Mouse (Mus musculus) right cerebral cortex, postnatal 4 days (tissue): Measurements from ENCODE around the gene Myo1h.
A peak's percentile ranks its signal among the peaks of the same experiment; 100 is the strongest.

Experiments
- DNase-seq: peaks from one replicate; pipeline ENCODE4 v3.0.0-alpha.2; 2022

The Myo1h gene

GRCm38 (mm10) chr5:114288874-114289273, at the start of gene Myo1h:
Myo1h (plus strand) TSS chr5:114289166.
- no peak for DNase-seq

- DNase-seq, result no peak
These were observed 49.2 kb upstream of the Myo1h start for GRCm38 (mm10) chr5:114239737-114240136.

DNA sequence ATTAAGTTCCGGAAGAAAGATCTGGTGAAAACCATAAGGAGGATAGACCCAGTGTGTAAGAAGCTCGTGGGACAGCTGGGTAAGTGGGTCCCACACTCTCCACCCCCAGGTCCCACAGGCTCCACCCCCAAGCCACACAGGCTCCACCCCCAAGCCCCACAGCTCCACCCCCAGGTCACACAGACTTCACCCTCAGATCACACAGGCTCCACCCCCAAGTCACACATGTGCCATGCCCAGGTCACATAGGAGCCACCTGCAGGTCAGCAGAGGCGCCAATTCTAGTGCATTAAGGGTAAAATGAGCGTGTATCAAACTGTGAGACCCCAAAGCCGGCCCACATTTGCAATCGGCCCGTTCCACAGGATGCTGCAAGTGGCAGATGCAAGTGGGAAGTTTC, 42.5 kb upstream of the Myo1h start:
- no peak for DNase-seq

- peak; percentile 81 for DNase-seq
These were observed 40.8 kb upstream of the Myo1h start for GRCm38 (mm10) chr5:114248174-114248589.

GRCm38 (mm10) chr5:114259495-114259894, 29.5 kb upstream of the Myo1h start:
- no peak for DNase-seq

DNA sequence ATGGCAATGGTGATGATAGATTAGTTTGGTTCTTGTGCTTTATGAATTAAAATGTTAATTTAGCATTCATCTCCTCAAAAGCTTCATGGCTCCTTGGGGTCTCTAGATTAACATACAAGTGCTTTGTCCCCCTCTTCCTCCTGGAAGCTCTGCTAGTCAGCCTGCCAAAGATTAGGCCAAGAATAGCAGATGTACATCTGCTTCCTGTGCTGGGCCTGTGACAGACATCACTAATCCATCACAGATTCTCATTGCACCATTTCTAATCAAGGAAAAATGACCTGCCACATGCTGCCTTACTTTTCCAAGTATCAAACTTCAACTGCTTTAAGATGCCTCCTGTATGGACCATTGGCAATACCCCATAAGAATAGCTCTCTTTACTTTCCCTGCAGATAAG, 27.5 kb upstream of the Myo1h start:
- DNase-seq, result no peak

DNA sequence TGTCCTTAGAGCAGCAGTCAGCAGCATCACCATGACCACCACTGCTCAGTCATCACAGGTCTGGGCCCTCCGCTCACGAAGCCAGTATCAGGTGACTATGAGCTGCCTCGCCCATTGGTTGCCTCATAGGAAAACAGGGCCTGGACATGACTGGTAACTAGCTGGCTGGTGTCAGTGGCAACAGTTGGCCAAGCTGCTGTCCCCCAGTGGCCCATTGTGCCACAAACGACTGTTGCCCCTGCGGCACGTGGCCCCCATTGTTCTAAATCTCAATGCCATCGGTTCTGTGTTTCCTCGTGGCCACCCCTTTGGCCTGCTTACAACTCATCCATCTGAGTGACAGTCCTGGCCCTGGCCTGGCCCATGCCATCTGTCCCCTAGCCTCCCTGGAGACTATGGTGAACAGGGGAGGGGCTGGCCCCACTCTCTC, 24.9 kb upstream of the Myo1h start:
- no peak for DNase-seq

DNA sequence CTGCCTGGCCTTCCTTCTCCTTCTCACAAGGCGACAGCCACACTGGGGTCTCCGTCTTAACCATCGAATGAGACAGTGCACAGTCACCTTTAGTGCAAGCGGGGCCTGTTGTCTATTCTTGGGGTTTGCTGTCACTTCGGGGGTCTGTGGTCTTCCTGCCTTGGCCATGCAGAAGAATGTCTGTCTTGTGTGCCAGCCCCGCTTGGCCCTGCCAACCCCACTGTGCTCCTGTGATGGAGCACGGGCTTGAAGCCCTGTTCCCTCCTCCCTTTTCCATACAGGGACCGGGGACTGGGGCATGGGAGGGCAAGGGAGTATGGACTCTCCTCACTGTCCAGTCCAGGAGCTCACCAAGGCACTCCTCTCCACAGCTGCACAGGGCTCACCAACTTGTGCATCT, 24.2 kb upstream of the Myo1h start:
- DNase-seq, result no peak

DNA sequence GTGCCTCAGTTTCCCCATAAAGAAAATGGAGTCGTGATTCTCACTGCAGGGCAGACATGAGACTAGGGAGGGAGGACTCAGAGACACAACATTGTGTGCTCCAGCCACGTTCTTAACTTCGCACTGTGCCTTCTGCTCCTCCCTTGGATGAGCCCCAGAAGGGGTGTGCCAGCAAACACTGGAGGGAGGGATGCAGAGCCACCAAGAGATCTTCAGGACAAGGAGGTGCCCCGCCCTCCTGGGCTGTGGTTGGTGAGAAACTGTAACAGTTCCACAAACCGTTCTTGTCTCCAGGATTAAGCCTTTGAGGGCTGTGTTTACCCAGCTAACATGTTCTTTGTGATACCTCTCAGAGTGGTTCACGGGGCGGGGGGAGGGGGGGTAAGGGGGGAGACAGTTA, 20.3 kb upstream of the Myo1h start:
- DNase-seq, result no peak

DNA sequence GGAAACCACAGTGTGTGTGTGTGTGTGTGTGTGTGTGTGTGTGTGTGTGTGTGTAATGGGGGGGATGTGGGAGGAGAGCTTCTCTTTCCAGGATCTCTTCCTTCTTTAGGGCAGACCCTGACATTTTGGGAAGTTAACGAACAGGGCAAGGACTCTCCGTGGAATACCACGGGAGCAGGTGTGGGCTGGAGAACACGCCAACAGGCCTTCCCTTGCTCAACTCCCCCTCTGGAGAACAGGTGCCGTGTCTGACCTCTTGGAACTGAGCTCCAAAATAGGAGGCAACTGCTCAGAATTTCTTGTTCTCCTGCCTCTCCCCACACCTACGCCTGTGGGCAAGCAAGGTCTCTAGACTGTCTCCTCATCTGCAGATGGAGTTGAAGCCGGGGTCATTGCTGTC, 19.5 kb upstream of the Myo1h start:
- no peak for DNase-seq

GRCm38 (mm10) chr5:114269984-114270383, 19.0 kb upstream of the Myo1h start:
- no peak for DNase-seq

- no peak for DNase-seq
These were observed 15.1 kb upstream of the Myo1h start, which contains the start of gene Foxn4 for GRCm38 (mm10) chr5:114273693-114274402. Foxn4 (minus strand) TSS chr5:114273807.

DNA sequence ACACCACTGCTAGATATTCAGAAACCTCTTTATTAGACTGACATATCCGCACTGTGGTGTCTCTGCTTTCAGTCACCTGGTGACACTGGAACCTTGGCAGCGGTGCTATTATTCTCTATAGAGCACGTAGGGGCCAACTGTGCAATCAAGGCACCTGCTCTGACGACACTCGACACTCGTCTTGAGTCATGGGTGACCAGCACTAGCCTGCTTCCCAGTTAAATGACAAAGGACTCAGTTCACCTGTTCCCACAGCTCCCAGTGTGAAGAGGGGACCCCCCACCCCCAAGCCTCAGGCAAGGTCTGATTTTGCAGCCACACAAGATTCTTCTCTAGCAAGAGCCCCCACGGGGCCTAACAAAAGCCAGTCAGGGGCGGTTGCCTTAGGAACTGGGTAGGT, 13.6 kb upstream of the Myo1h start:
- no peak for DNase-seq

- no peak for DNase-seq
These were observed 13.0 kb upstream of the Myo1h start for GRCm38 (mm10) chr5:114275991-114276390.

DNA sequence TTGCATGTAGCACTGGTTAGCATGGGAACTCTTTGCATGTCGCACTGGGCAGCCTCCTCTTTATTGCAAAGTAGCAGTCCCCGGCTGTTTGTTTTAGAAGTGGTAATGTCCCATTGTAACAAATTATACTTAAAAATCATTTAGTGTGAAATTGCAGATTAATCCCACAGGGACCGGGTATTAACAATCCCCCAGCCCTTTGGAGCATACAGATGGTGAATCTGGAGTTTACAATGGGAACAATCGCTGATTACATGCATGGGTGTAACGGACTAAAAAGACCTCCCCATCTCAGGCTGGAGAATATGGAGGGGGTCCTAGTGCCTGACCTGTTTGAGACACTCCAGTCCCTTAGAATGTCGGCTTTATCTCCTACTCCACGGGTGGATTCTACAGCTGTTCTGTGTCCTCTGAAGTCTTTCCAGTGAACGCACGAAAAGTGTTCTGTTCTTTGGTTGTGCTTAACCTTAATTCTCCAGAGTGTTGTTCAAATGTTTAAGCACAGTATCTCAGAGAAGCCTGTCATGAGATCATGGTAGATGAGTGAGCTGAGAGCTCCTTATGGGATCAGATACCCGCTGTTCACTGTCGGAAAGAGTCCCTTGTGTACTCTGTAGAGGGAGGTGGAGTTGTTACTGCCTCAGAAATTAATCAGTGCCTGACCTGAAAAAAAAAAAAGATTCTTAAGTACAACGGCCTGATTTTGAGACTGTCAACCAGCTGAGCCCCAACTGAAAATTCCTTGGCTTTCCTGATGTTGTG, 9.4 kb upstream of the Myo1h start:
- no peak for DNase-seq

DNA sequence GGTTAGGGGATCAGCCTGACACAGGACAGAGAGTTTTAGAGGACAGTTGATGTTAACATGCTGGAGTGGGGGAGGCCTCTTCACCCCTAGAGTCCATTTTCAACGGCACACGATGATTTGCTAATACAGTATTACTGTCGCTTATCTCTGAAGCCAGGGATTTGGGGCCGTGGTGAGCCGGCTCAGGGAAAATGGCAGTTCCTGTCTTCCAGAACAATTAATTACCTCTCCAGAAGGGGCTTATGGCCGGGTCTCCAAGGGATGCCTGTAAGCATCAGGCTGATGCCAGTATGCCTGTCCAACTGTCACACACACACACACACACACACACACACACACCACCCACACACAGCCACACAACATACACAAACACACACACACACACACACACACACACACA, 6.6 kb upstream of the Myo1h start:
- DNase-seq, result no peak

DNA sequence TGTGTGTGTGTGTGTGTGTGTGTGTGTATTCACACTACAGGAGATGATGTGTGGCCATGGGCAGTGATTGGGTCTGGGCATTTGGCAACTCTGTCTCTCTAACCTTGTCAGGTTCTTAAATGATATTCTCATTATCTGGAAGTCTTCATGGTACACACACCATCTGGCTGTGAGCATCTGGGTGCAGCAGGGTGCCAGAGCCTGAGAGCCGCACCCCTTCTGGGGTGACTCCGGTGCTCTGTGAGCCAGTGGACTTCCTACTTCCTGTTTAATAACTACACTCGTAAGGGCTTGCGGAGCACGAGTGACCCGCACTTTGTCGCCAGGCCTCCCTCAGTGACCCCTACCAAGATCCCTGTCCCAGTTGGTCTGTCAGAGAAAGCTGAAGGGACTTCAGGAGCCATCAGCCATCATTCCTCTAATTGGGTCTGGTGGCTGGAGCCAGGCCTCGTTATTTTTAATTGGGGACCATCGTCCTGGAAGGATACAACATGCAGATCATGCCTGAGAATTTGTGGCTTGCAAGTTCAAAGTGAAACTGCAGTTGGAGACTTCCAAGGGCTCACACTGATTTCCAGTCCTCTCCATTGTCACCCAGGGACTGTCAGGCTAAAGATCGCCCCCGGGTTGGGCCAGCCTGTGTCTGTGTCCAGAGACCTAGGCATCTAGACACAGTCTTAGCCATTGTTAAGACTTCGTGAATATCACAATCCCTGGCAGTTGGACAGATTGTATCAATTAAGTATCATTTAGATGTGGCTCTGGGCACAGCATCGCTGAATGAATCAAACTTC, 4.2 kb upstream of the Myo1h start:
- no peak for DNase-seq

DNA sequence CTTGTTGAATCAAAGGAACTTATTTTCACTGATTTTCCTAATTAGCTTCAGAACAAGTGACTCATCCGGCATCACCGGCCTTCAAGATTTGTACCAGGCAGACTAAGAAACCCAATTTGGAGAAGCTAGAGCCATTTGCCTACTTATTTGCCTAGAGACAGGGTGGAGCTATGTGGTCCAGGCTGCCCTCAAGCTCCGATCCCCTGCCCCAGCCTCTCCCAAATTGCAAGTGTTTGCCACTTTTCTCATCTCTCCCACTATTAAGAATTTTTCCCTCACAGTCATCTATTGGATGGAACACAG, 3.6 kb upstream of the Myo1h start:
- DNase-seq, result no peak

- no peak for DNase-seq
These were observed 2.9 kb upstream of the Myo1h start for GRCm38 (mm10) chr5:114286102-114286501.

DNA sequence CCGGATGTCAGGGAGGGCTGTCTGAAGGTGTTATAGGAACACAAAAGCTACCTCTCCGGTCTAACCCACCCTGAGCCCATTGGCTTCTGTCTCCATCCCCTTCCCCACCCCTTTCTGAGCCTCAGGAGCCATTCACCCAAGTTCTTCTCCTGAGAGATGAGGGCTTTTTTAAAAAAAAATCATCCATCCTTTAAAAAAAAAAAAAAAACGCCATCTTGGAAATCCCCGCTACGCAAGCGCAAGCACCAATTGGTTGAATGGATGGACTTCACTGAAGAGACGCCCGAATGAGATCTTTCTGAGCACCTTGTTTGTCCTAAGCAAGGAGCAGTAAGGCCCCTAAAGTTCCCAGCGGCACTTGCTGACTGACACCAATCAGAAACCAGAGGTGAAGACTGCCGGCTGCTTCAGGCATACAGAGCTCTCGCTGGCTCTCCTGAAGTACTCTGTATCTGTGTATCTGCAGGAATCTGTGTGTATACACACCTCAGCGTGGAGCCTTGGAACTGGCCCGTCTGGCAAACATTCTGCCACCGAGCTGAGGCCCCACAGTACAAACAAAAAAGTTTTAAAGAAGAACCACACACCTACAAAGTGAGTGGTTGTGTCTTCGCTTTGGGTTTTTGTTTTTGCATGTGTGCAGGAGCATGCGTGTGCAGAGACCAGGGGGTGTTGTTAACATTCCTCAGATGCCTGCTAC, 1.9 kb upstream of the Myo1h start:
- DNase-seq, result no peak

GRCm38 (mm10) chr5:114288396-114288795, 570 bp upstream of the Myo1h start:
- no peak for DNase-seq

DNA sequence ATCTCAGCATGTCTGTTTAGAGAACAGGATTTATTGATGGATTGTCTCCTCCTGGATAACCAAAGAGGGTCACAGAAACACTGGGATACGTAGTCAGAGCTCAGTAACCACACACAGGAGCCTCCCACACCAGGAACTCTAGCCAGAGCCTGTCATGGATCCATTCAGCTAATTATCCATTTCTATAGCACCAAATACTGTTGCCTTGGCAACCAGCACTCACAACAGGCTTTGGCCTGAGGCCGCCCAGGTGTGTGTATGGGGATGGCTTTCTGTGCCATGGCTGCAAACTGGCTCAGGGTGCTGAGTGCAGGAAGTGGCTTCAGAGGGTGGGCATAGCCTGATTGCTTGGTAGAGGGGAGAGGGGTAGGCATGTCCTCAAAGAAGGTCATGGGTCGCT, 1.0 kb downstream of the Myo1h start:
- DNase-seq, result no peak
